Mouse (Mus musculus): ENCODE measurements around the gene Pafah2.

The Pafah2 gene

GRCm38 (mm10) chr4:134416602-134417001, 20.5 kb downstream of the Pafah2 start:
- H3K4me1 ChIP-seq (replicated peaks; ENCODE audit: low read depth, low read length): peaks cover 48% of the 10 kb centered on the region
- peak overlapping the region; percentile 48 for H3K4me3 ChIP-seq (replicated peaks; ENCODE audit: low read length)
- H3K36me3 ChIP-seq (ENCODE audit: insufficient read depth, low read length): peaks cover 18% of the 10 kb centered on the region
- no peaks in the 10 kb centered on the region for H3K9me3 ChIP-seq (ENCODE audit: low read length)
- TF ChIP-seq NANOG (IDR thresholded peaks at IDR 0.05; ENCODE audit: borderline replicate concordance, low read length): no peak
- no peak for TF ChIP-seq CTCF (conservative IDR thresholded peaks at IDR 0.05; ENCODE audit: low read length)
- no peak for TF ChIP-seq POU5F1 (IDR thresholded peaks at IDR 0.05; ENCODE audit: borderline replicate concordance, low read length)
- H3K27me3 ChIP-seq (ENCODE audit: insufficient read depth, low read length): peaks cover 11% of the 10 kb centered on the region; the same call in 1 of the 2 replicates

GRCm38 (mm10) chr4:134417111-134417510, 21.0 kb downstream of the Pafah2 start:
- no peaks in the 10 kb centered on the region for H3K9me3 ChIP-seq (ENCODE audit: low read length)
- peaks cover 18% of the 10 kb centered on the region for H3K36me3 ChIP-seq (ENCODE audit: insufficient read depth, low read length)
- peaks cover 48% of the 10 kb centered on the region for H3K4me1 ChIP-seq (replicated peaks; ENCODE audit: low read depth, low read length)
- no peak for TF ChIP-seq NANOG (IDR thresholded peaks at IDR 0.05; ENCODE audit: borderline replicate concordance, low read length)
- no peak for TF ChIP-seq CTCF (conservative IDR thresholded peaks at IDR 0.05; ENCODE audit: low read length)
- H3K4me3 ChIP-seq (replicated peaks; ENCODE audit: low read length): peak overlapping the region; percentile 48; the same call in 1 of the 2 replicates
- peaks cover 11% of the 10 kb centered on the region; the same call in 1 of the 2 replicates for H3K27me3 ChIP-seq (ENCODE audit: insufficient read depth, low read length)

- Histone ChIP-seq H3K9me3 (ENCODE audit: low read length) (no peaks in the 10 kb centered on the region), H3K36me3 (ENCODE audit: insufficient read depth, low read length) (peaks cover 11% of the 10 kb centered on the region; the same call in 1 of the 2 replicates), H3K4me1 (replicated peaks; ENCODE audit: low read depth, low read length) (peaks cover 28% of the 10 kb centered on the region), H3K27me3 (ENCODE audit: insufficient read depth, low read length) (0 out of 2 replicates have a peak, but pooled peaks cover 10% of the 10 kb centered on the region), H3K4me3 (replicated peaks; ENCODE audit: low read length) (no peak overlapping the region)
- TF ChIP-seq POU5F1 (IDR thresholded peaks at IDR 0.05; ENCODE audit: borderline replicate concordance, low read length): no peak
- no peak for TF ChIP-seq CTCF (conservative IDR thresholded peaks at IDR 0.05; ENCODE audit: low read length)
Measured at GRCm38 (mm10) chr4:134421971-134422370, 25.9 kb downstream of the Pafah2 start.

- Histone ChIP-seq H3K9me3 (ENCODE audit: low read length) (no peaks in the 10 kb centered on the region), H3K4me1 (replicated peaks; ENCODE audit: low read depth, low read length) (peaks cover 21% of the 10 kb centered on the region), H3K36me3 (ENCODE audit: insufficient read depth, low read length) (peaks cover 11% of the 10 kb centered on the region; the same call in 1 of the 2 replicates), H3K4me3 (replicated peaks; ENCODE audit: low read length) (no peak overlapping the region), H3K27me3 (ENCODE audit: insufficient read depth, low read length) (0 out of 2 replicates have a peak, but pooled peaks cover 6% of the 10 kb centered on the region)
- TF ChIP-seq POU5F1 (IDR thresholded peaks at IDR 0.05; ENCODE audit: borderline replicate concordance, low read length) (no peak), NANOG (IDR thresholded peaks at IDR 0.05; ENCODE audit: borderline replicate concordance, low read length) (no peak), CTCF (conservative IDR thresholded peaks at IDR 0.05; ENCODE audit: low read length) (no peak)
Measured at GRCm38 (mm10) chr4:134423949-134424348, 27.8 kb downstream of the Pafah2 start.

- Histone ChIP-seq H3K4me1 (replicated peaks; ENCODE audit: low read depth, low read length) (peaks cover 25% of the 10 kb centered on the region), H3K36me3 (ENCODE audit: insufficient read depth, low read length) (0 out of 2 replicates have a peak, but pooled peaks cover 7% of the 10 kb centered on the region), H3K27me3 (ENCODE audit: insufficient read depth, low read length) (peaks cover 10% of the 10 kb centered on the region; the same call in 1 of the 2 replicates), H3K4me3 (replicated peaks; ENCODE audit: low read length) (peak overlapping the region; percentile 70), H3K9me3 (ENCODE audit: low read length) (no peaks in the 10 kb centered on the region)
- TF ChIP-seq CTCF (conservative IDR thresholded peaks at IDR 0.05; ENCODE audit: low read length) (no peak), NANOG (IDR thresholded peaks at IDR 0.05; ENCODE audit: borderline replicate concordance, low read length) (no peak), POU5F1 (IDR thresholded peaks at IDR 0.05; ENCODE audit: borderline replicate concordance, low read length) (no peak)
Measured at GRCm38 (mm10) chr4:134425088-134425487, 29.0 kb downstream of the Pafah2 start.

- Histone ChIP-seq H3K4me3 (replicated peaks; ENCODE audit: low read length) (no peak overlapping the region; the same call in 1 of the 2 replicates), H3K4me1 (replicated peaks; ENCODE audit: low read depth, low read length) (peaks cover 26% of the 10 kb centered on the region), H3K9me3 (ENCODE audit: low read length) (no peaks in the 10 kb centered on the region), H3K27me3 (ENCODE audit: insufficient read depth, low read length) (peaks cover 5% of the 10 kb centered on the region; the same call in 1 of the 2 replicates), H3K36me3 (ENCODE audit: insufficient read depth, low read length) (no peaks in the 10 kb centered on the region)
- TF ChIP-seq CTCF (conservative IDR thresholded peaks at IDR 0.05; ENCODE audit: low read length) (no peak), NANOG (IDR thresholded peaks at IDR 0.05; ENCODE audit: borderline replicate concordance, low read length) (no peak), POU5F1 (IDR thresholded peaks at IDR 0.05; ENCODE audit: borderline replicate concordance, low read length) (no peak)
Measured at GRCm38 (mm10) chr4:134430381-134431004, 34.4 kb downstream of the Pafah2 start.

- TF ChIP-seq NANOG (IDR thresholded peaks at IDR 0.05; ENCODE audit: borderline replicate concordance, low read length) (no peak), CTCF (conservative IDR thresholded peaks at IDR 0.05; ENCODE audit: low read length) (no peak), POU5F1 (IDR thresholded peaks at IDR 0.05; ENCODE audit: borderline replicate concordance, low read length) (no peak)
- Histone ChIP-seq H3K9me3 (ENCODE audit: low read length) (no peaks in the 10 kb centered on the region), H3K4me1 (replicated peaks; ENCODE audit: low read depth, low read length) (peaks cover 31% of the 10 kb centered on the region), H3K36me3 (ENCODE audit: insufficient read depth, low read length) (no peaks in the 10 kb centered on the region), H3K4me3 (replicated peaks; ENCODE audit: low read length) (no peak overlapping the region), H3K27me3 (ENCODE audit: insufficient read depth, low read length) (peaks cover 5% of the 10 kb centered on the region; the same call in 1 of the 2 replicates)
Measured at GRCm38 (mm10) chr4:134432686-134433360, 36.7 kb downstream of the Pafah2 start.

- no peaks in the 10 kb centered on the region for H3K27me3 ChIP-seq (ENCODE audit: insufficient read depth, low read length)
- no peaks in the 10 kb centered on the region for H3K9me3 ChIP-seq (ENCODE audit: low read length)
- H3K36me3 ChIP-seq (ENCODE audit: insufficient read depth, low read length): no peaks in the 10 kb centered on the region
- H3K4me1 ChIP-seq (replicated peaks; ENCODE audit: low read depth, low read length): peaks cover 28% of the 10 kb centered on the region
- H3K4me3 ChIP-seq (replicated peaks; ENCODE audit: low read length): peak overlapping the region; percentile 29; the same call in 1 of the 2 replicates
- TF ChIP-seq NANOG (IDR thresholded peaks at IDR 0.05; ENCODE audit: borderline replicate concordance, low read length) (no peak), POU5F1 (IDR thresholded peaks at IDR 0.05; ENCODE audit: borderline replicate concordance, low read length) (no peak), CTCF (conservative IDR thresholded peaks at IDR 0.05; ENCODE audit: low read length) (no peak)
Measured at GRCm38 (mm10) chr4:134436185-134436584, 40.1 kb downstream of the Pafah2 start.

Data from E14TG2a.4 (cell line).